Mouse (Mus musculus): Measurements from ENCODE around the gene Crb1. TPM values are rescaled to one million over a fixed set of nuclear protein-coding genes. Genes with fewer than 3 reads are reported as not detected.
"Not testable (repeated sequence)": the region's sequence is repeated elsewhere in the genome, so short reads cannot be mapped to it uniquely, and the experiment has no call there.

Gene Crb1
- total RNA-seq, 2 experiments from 2014 or later: 0.20 to 0.45 TPM

GRCm38 (mm10) chr1:139340178-139340859, 36.6 kb downstream of the Crb1 start:
- intact Hi-C loops (cut with DNase I): no loop called here
- peak in 1 of 2 experiments; percentile 7 for DNase-seq

- intact Hi-C loops (cut with DNase I): no loop called here
- DNase-seq: no peak
Observed at GRCm38 (mm10) chr1:139336997-139337396, 39.9 kb downstream of the Crb1 start.

GRCm38 (mm10) chr1:139328811-139329210, 48.1 kb downstream of the Crb1 start:
- no peak for DNase-seq
- intact Hi-C loops (cut with DNase I): no loop called here

- no peak for DNase-seq
- intact Hi-C loops (cut with DNase I): no loop called here
Observed at GRCm38 (mm10) chr1:139328286-139328685, 48.6 kb downstream of the Crb1 start.

- intact Hi-C loops (cut with DNase I): no loop called here
- no peak for DNase-seq
Observed at GRCm38 (mm10) chr1:139325378-139325777, 51.5 kb downstream of the Crb1 start.

GRCm38 (mm10) chr1:139319798-139320197, 57.1 kb downstream of the Crb1 start:
- DNase-seq: no peak
- intact Hi-C loops (cut with DNase I): no loop called here

GRCm38 (mm10) chr1:139314297-139314874, 62.5 kb downstream of the Crb1 start:
- DNase-seq: peak in 1 of 2 experiments; percentile 18
- intact Hi-C loops (cut with DNase I): loop anchor here (2.0 kb wide), 1 partner anchor 24 kb away; no protein-coding TSS in a partner anchor

GRCm38 (mm10) chr1:139308915-139309314, 68.0 kb downstream of the Crb1 start:
- DNase-seq: no peak
- intact Hi-C loops (cut with DNase I): no loop called here

GRCm38 (mm10) chr1:139302519-139302918, 74.4 kb downstream of the Crb1 start:
- intact Hi-C loops (cut with DNase I); DNase-seq: not testable (repeated sequence)

GRCm38 (mm10) chr1:139301830-139302229, 75.1 kb downstream of the Crb1 start:
- DNase-seq: no peak
- intact Hi-C loops (cut with DNase I): no loop called here

GRCm38 (mm10) chr1:139292023-139292422, 84.9 kb downstream of the Crb1 start:
- DNase-seq: no peak
- intact Hi-C loops (cut with DNase I): no loop called here

- intact Hi-C loops (cut with DNase I): no loop called here
- no peak for DNase-seq
Observed at GRCm38 (mm10) chr1:139291593-139291992, 85.3 kb downstream of the Crb1 start.

GRCm38 (mm10) chr1:139276619-139277320, 100.1 kb downstream of the Crb1 start:
- no peak for DNase-seq
- intact Hi-C loops (cut with DNase I): no loop called here

GRCm38 (mm10) chr1:139267844-139268243, 109.1 kb downstream of the Crb1 start:
- intact Hi-C loops (cut with DNase I): loop anchor here (2.0 to 5.0 kb wide), 2 partner anchors 106 to 433 kb away; no protein-coding TSS in a partner anchor
- DNase-seq: peak; percentile 23 to 55

GRCm38 (mm10) chr1:139264245-139264644, 112.7 kb downstream of the Crb1 start:
- intact Hi-C loops (cut with DNase I): no loop called here
- no peak for DNase-seq

- DNase-seq: no peak
- intact Hi-C loops (cut with DNase I): no loop called here
Observed at GRCm38 (mm10) chr1:139263158-139263557, 113.7 kb downstream of the Crb1 start.

GRCm38 (mm10) chr1:139255581-139255980, 121.3 kb downstream of the Crb1 start:
- intact Hi-C loops (cut with DNase I): no loop called here
- DNase-seq: no peak

GRCm38 (mm10) chr1:139252041-139252440, 124.9 kb downstream of the Crb1 start:
- intact Hi-C loops (cut with DNase I): no loop called here

GRCm38 (mm10) chr1:139249159-139249558, 127.7 kb downstream of the Crb1 start:
- intact Hi-C loops (cut with DNase I): no loop called here
- no peak for DNase-seq

More at GRCm38 (mm10) chr1:139252041-139252440, 124.9 kb downstream of the Crb1 start:
- DNase-seq: no peak

- no peak for DNase-seq
Observed at GRCm38 (mm10) chr1:139246723-139247380, 130.0 kb downstream of the Crb1 start.

GRCm38 (mm10) chr1:139236794-139237193, 140.1 kb downstream of the Crb1 start:
- intact Hi-C loops (cut with DNase I): no loop called here
- no peak for DNase-seq

More at GRCm38 (mm10) chr1:139246723-139247380, 130.0 kb downstream of the Crb1 start:
- intact Hi-C loops (cut with DNase I): no loop called here

Data from heart, postnatal 14 days (tissue).